Mouse (Mus musculus) bone marrow, adult 2 months (tissue): ENCODE measurements around the gene Tnfsfm13. TPM values are rescaled to one million over a fixed set of nuclear protein-coding genes. Genes with fewer than 3 reads are reported as not detected.

Experiments
- H3K27ac ChIP-seq: fragments of 200-500 bp; 2 replicates; pipeline ENCODE4 v1.5.1; 2012; ENCODE audit warnings: low read depth, mild to moderate bottlenecking, control low read depth, inconsistent platforms, low read length; ENCODE audit not compliant: control insufficient read depth, poor library complexity, insufficient read depth
- H3K4me1 ChIP-seq: fragments of 200-500 bp; 2 replicates; pipeline ENCODE4 v1.6.1; 2011; ENCODE audit warnings: low read length; ENCODE audit not compliant: control insufficient read depth, insufficient read depth
- H3K4me3 ChIP-seq: fragments of 200-500 bp; replicated peaks from 2 replicates; pipeline ENCODE3; 2011; ENCODE audit warnings: mild to moderate bottlenecking, low read depth, low read length, control low read depth; ENCODE audit not compliant: control insufficient read depth
- CTCF ChIP-seq: fragments of 200-500 bp; IDR thresholded peaks from 2 replicates; pipeline ENCODE4 v1.5.1; 2011; ENCODE audit warnings: low read length, control low read depth; ENCODE audit not compliant: control insufficient read depth, insufficient read depth
- POLR2A ChIP-seq: fragments of 200-500 bp; IDR thresholded peaks from 2 replicates; pipeline ENCODE4 v1.6.1; 2011; ENCODE audit warnings: low read depth, mild to moderate bottlenecking, control low read depth, low read length, borderline replicate concordance; ENCODE audit not compliant: control insufficient read depth
- WGBS: fragments of 180-500 bp; shearing (Covaris S2); methylation state at CpG from one replicate; pipeline ENCODE4 v1.1.7; 2018; 5-methylcytosine and 5-hydroxymethylcytosine counted together
- polyA plus RNA-seq: library from polyadenylated mRNA; stranded (reverse); fragments of >200 nt; gene quantifications from 2 replicates; pipeline ENCODE4 v1.2.4, GENCODE M21; 2011; ENCODE audit warnings: low replicate concordance; ENCODE audit not compliant: missing spikeins, insufficient read depth, insufficient read length

Tnfsfm13 gene
- polyA plus RNA-seq, 1 experiment = 17.0 TPM

DNA sequence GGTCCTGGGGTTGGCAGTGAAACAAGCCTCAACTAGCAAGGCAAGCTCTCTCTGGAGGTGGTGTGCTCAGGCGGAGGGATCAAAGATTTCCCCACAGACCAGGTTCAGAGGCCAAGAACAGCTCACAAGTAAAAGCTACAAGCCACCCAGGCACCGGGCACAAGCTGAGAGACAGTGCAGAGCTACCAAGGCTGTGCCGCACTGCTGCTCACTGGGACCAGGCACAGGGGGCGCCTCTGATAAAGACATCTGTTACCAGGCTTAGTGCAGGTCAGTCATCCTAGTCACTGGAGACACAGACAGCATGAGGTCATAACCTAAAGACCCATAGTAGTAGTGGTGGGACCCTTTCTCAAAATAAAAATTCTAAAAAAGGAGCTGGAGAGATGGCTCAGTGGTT lies 21.1 kb upstream of the Tnfsfm13 start:
- 81% methylated on average over 4 of the region's 4 CpGs for WGBS
- no peak overlapping the region for H3K27ac ChIP-seq
- H3K4me3 ChIP-seq = no peak overlapping the region
- no peaks in the 10 kb centered on the region for H3K4me1 ChIP-seq
- TF ChIP-seq CTCF (no peak), POLR2A (no peak)

DNA sequence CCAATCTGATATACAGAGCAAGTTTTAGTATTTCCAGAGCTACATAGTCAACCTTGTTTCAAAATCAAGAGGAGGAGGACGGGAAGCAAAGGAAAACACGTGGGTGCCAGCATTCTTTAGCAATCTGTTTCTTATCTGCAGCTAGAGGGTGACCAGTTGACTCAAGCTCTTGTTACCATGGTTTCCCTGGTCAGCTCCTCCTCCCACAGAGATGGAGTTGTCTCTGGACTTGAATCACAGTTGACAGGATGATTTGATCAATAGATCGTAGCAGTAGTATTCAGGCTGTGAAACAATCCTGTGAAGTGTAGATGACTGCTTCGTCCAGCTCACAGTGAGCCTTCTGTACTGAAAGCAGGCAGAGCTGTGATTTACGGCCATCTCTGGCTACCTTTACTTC lies 20.0 kb upstream of the Tnfsfm13 start:
- TF ChIP-seq POLR2A (no peak), CTCF (no peak)
- no peak overlapping the region for H3K27ac ChIP-seq
- no peaks in the 10 kb centered on the region for H3K4me1 ChIP-seq
- 26% methylated on average over 5 of the region's 5 CpGs for WGBS
- H3K4me3 ChIP-seq = no peak overlapping the region

DNA sequence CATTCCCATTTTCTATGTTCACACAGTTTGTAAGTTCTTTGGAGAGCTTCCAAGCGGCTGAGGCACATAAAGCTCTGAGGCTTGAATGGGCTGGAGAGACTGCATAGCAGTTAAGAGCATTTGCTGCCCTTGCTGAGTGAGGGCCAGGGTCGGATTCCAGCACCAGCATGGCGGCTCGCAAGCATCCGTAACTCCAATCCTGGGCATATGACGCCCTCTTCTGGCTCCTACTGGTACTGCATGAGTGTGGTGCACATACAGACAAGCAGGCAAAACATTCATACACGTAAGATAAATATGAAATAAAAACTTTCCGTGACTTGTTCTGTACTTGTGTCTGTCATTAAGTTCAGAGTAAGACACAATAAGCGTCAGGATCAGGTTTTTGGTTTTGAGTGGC lies 19.6 kb upstream of the Tnfsfm13 start:
- Histone ChIP-seq H3K4me3 (no peak overlapping the region), H3K27ac (no peak overlapping the region), H3K4me1 (no peaks in the 10 kb centered on the region)
- WGBS = 72% methylated on average over 9 of the region's 9 CpGs
- TF ChIP-seq CTCF (peak; percentile 64), POLR2A (no peak)

DNA sequence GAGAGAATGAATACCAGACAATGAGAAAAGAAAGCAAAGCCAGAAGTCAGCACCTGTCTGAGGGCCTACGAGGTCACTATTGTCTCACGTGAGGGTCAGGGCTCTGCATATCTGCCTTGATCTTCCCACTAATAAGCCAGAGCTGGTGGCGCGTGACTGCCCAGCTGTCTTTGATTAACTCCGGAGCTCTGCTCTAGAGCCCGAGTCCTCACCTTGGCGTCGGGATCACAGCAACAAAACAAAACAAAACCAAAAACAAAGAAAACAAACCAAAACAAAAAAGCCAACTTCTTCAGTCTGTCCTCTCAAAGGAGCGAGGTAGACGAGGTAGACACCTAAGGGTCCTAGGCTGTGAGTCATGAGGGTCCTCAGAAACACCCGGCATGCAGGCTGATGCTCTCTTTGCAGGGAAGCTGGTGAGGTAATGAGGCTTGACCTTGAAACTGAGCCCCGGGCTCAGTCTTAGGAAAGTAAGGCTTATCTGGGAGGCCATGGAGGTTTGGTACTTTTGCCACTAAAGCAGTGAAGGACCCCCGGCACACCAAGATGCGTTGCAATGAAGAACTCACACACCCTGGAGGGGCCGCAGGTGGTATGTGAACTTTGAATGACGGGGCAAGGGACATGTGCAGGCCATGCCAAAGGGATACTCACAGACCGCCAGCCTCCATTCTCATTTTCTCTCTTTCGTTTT lies 18.9 kb upstream of the Tnfsfm13 start:
- Histone ChIP-seq H3K27ac (no peak overlapping the region), H3K4me3 (no peak overlapping the region), H3K4me1 (no peaks in the 10 kb centered on the region)
- 88% methylated on average over 18 of the region's 18 CpGs for WGBS
- no peak for TF ChIP-seq CTCF
- TF ChIP-seq POLR2A = no peak

DNA sequence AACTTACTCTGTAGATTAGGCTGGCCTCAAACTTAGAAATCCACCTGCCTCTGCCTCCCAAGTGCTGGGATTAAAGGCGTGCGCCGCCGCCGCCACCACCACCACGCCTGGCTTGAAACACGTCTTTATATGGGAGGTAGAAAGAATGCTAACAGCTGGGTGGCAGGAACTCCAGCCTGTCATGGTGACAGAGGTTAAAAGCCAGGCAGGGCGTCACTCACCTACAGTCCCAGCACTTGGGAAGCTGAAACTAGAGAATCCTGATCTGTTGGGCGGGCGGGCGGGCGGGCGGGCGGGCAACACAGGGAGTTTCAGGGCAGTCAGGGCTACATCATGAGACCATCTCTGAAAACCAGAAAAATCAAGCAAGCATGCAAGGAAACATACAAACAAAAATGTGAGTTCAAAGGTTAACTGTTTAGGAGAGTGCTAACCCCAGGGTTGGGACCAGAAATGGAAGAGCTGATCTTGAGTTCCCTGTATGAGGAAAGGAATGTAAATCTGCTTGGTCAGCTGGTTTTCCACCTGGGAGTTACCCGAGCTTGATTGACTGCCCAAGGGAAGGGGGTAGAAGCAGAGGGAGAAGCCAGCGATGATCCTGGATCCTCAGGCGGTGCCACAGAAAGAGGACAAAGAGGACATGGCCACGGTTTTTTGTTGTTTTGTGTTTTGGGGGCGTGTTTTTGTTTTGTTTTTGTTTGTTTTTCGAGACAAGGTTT lies 17.2 kb upstream of the Tnfsfm13 start:
- no peak for TF ChIP-seq POLR2A
- TF ChIP-seq CTCF = no peak
- Histone ChIP-seq H3K4me3 (no peak overlapping the region), H3K4me1 (no peaks in the 10 kb centered on the region), H3K27ac (no peak overlapping the region)
- WGBS = 89% methylated on average over 20 of the region's 20 CpGs

DNA sequence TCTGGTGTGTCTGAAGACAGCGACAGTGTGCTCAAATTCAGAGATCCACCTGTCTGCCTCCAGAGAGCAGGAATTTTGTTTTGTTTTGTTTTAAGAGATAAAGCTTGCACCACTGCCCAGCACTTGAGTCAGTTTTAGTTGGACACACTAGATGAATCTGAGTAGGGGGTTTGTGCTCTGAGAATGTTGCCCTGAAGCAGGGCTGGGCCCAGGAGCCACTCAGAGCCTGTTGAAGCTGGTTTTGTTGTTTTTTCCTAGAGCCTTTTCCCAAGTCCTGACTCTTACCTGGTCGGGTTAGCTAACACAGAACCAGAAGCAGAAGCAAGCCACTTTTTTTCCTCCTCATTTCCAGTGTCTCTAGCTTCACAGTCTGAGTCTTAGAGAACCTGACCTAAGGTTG lies 15.2 kb upstream of the Tnfsfm13 start:
- H3K4me3 ChIP-seq = no peak overlapping the region
- WGBS = 79% methylated on average over 2 of the region's 2 CpGs
- H3K4me1 ChIP-seq = no peaks in the 10 kb centered on the region
- H3K27ac ChIP-seq = no peak overlapping the region
- TF ChIP-seq CTCF (no peak), POLR2A (no peak)

DNA sequence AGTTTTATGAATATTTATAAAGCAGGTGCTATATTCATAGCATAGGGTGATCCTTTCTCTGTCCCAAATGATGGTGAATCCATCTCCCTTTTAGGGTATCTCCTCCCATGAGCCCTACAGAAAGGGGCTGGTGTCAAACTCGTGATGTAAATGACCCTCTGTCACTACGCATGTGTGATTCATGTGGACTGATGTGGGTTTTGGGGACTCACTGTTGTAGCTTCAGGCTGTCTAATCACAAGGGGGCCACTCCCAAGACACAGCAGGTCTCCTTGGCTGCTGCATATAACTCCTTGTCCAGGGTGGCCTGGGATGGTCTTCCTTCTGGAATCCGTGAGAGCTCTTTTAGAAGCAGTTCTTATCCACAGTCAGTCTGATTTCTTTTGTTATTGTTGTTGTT lies 14.6 kb upstream of the Tnfsfm13 start:
- no peak overlapping the region for H3K27ac ChIP-seq
- 77% methylated on average over 3 of the region's 3 CpGs for WGBS
- no peaks in the 10 kb centered on the region for H3K4me1 ChIP-seq
- H3K4me3 ChIP-seq = no peak overlapping the region
- no peak for TF ChIP-seq CTCF
- TF ChIP-seq POLR2A = no peak

DNA sequence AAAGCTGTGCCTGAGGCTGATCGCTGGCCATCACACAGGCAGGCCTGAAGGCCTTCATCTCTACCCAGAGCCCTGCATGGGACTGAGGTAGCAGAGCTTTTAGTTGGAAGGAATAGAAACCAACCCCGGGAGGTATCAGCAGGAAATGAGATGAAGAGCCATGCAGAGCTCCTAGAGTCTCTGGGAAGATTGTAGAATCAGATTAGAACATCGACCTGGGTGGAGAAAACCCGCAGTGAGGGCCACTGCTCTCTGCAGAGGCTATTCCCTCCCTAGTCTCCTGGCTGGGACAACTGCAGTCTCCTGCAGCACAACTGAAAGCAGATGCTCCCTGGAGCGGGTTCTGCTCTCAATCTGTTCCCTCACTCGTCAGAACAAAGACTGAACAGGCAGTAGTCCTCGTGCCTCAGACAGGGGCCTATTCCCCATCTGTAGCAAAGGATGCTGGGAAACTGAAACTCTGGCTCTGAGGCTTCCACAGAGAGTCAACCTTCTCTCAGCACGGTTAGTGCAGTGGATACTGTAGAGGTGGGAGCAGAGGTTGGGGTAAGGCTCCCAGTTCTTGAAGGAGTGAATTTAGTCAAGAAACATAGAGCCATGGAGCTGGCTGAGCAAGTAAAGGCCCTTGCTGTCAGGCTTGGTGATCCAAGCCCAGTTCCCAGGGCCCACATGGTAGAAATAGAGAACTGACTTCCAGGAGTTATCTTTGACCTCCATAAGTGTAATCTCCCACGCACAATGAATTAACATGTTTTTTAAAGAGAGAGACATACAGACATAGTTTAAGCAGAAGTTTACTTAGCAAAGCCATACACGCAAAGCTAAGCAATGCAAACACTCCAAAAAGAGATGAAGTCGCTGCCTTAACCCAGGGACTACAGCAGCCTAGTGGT lies 13.9 kb upstream of the Tnfsfm13 start:
- no peak overlapping the region for H3K4me3 ChIP-seq
- H3K4me1 ChIP-seq = no peaks in the 10 kb centered on the region
- H3K27ac ChIP-seq = no peak overlapping the region
- WGBS = 62% methylated on average over 11 of the region's 11 CpGs
- no peak for TF ChIP-seq POLR2A
- no peak for TF ChIP-seq CTCF
